Mouse (Mus musculus): ENCODE measurements around the gene Mettl1.

Gene Mettl1

DNA sequence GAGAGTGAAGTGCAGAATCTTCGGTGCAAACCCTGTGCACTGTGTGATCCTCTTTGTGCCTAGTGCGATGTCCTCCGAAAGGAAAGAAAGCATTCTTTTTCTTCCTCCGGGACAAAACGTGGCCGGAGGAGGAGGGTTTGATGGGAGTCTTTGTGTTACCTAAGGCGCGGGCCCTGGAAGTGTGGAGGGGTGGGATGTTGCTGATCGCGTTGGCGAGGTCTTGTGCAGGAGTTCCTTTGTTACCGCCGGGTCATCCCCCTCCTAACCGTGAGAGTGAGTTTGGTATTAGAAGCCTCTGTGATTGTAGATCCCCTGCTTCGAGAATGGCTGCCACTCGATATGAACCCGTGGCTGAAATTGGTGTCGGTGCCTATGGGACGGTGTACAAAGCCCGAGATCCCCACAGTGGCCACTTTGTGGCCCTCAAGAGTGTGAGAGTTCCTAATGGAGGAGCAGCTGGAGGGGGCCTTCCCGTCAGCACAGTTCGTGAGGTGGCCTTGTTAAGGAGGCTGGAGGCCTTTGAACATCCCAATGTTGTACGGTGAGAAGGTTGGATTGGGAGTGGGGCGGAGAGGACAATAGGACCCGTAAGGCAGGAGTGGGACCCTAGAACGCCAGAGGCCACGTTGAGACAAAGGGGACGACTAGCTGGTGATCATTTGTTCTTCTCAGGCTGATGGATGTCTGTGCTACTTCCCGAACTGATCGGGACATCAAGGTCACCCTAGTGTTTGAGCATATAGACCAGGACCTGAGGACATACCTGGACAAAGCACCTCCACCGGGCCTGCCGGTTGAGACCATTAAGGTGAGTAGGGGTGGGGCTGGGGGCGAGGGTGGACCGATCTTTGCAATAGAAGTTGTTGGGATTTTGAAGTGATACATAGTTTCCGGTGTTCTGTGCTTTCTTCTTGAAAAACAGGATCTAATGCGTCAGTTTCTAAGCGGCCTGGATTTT is 23.0 kb downstream of the Mettl1 start:
- in situ Hi-C loops (cut with MboI, MseI), result no loop called here

DNA sequence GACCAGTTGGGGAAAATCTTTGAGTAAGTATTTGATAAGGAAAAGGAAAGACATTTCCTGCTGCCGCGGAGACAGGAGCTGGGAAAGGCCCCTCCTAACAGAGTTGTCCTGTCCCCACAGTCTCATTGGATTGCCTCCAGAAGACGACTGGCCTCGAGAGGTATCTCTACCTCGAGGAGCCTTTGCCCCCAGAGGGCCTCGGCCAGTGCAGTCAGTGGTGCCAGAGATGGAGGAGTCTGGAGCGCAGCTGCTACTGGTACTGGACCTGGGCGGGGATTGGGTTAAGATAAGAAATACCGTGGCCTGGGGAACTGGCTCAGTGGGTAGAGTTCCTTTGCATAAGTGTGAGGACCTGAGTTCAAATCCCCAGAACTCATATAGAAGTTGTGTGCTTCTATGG is 24.8 kb downstream of the Mettl1 start:
- in situ Hi-C loops (cut with MboI, MseI), result no loop called here

DNA sequence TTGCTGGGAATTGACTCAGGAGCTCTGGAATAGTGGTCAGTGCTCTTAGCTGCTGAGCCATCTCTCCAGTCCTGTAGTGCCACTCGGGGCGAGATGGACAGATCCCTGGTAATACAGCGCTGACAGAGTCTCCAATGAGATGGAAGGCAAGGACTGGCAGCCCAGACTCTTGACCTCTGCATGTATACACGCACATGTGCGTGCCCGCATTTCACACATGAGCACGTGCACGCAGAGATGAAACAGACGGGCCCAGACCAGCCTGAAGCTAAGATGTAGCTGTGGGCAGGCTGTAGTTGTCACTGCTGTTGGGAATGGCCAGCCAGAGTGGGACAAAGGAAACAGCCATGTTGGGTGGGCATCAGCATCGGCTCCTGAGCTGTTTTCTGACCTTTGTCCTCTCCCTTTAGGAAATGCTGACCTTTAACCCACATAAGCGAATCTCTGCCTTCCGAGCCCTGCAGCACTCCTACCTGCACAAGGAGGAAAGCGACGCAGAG is 25.4 kb downstream of the Mettl1 start:
- in situ Hi-C loops (cut with MboI, MseI), result no loop called here

DNA sequence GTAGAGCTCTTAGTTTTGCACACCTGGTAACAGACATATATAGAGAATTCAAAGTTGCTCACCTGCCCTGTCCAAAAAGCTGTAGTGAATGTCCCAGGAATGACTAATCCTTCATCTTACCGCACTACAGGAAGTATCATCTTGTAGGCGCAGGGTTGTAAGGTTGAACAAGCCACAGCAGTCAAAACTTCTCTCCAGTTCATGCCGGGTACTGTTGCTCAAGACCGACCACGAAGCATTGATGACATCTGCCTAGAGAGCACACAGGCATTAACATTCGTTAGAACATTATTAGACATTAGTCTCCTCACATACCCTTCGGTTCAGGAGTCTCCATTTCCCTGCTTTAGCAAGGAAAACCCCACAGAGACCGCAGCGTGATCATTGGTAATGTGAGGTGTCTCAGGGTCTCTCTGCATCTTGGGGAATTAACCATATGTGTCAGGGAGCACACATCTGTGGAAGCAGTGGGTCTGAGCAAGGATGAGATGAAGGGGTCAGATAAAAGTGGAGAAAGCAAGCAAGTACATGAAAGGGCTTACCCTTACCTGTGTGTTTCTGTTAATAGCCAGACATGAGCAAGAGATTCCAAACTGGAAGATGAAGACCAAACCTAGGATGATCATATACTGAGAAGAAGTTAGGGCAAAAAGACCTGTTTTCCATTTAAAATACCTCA is 27.3 kb downstream of the Mettl1 start:
- in situ Hi-C loops (cut with MboI, MseI), result no loop called here

DNA sequence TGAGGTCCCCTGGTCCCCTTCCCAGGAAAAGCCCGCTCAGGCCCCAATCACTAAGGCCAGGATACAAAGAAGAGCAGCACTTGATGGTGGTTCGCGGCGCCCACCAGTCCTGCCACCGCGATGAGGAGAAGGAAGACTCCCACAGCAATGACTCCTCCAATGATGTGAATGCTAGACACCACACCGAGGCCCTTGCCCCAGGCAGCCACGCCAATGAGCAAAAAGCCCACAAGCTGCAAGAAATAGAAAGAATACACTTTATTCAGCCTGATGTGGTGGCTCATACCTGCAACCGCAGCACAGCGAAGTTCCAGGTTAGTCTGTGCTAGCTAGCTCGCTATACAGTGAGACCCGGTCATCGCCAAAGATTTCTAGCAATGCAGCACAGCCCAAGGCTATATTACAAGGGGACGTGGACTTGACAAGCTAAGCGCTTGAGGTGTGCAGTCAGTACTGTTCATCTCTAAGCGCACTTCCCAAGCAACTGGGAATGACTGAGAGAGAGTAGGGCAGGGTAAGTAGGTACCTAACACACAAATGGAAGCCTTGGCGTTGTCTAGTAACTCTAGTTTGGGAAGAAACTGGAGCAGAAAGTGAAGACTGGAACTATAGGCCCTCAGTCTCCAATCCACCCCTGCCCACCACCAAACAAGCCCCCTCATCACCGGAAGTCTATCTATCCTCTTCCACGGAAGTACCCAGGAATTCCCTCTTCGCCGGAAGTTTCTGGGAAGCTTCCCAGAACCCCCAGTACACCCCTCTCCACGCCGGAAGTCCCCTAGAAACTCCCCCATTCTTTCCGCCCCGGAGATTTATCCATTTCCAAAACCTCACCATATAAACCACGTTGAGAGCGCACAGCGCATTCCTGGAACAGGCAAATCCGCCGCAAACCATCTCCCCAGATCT is 28.3 kb downstream of the Mettl1 start:
- in situ Hi-C loops (cut with MboI, MseI), result loop anchor here (10.0 kb wide), 1 partner anchor 1305 kb away; the partner anchor contains the start of gene Ankrd52

DNA sequence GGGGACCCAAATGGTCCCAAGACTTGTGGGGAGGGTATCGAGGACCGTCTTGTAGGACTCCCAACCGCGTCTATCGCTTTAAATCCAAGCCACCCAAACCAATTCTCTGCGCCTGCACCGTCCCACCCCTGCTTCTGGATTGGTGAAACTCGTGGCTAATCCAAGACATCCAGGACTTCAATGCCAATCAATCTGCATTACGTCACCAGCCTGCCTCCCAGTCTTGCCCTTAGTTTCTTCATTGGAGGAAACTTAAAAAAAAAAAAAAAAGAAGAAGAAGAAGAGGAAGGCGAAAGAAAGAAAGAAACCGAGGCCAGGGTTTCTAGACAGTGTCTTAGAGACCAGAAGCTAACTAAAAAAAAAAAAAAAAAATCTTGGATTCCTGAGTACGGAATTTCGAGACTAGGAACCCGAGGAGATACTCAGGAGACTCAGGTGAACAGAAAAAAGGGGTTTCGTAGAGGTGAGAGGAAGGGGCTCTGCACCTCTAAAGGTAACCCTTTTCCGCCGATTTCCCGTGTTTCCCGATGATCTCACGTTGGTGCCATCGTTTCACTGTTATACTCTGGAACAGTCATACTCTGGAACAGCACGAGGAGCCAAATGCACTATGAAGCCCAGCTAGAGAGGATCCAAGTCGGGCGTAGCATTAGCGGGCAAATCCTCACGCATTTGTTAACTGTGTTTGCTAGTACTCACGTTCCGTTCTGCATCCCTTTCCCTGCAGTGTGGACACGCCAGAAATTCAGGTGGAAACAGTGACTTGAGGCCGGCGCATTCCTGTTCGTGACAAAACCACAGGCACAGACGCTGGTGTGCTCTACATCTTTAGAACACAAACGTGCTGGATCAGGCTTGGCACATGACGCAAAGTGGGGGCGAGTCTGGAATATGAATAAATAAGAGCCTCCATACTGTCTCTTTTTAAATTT is 29.2 kb downstream of the Mettl1 start, which contains the start of gene Tspan31:
TSS of gene Tspan31 (minus strand) at position 75 of the 932 bp plus-strand sequence.
- in situ Hi-C loops (cut with MboI, MseI), result loop anchor here (10.0 kb wide), 1 partner anchor 1304 kb away; the partner anchor contains the start of gene Ankrd52

DNA sequence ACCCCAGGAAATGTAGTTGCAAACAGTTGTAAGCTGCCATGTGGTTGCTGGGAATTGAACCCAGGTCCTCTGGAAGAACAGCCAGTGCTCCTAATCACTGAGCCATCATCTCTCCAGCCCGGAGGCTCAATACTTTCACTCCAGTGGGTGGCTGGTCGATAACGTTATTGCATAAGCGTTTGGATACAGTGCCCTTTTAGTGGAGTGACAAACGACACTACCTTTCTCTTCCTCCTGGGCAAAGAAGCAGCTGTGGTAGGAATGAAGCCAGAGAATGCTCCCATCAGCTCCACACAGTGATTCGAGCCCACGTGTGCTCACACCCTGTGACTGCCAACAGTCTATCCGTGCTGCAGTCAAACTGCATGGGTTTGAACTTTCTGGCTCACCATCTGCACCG is 30.0 kb downstream of the Mettl1 start:
- in situ Hi-C loops (cut with MboI, MseI), result loop anchor here (10.0 kb wide), 1 partner anchor 1304 kb away; the partner anchor contains the start of gene Ankrd52

DNA sequence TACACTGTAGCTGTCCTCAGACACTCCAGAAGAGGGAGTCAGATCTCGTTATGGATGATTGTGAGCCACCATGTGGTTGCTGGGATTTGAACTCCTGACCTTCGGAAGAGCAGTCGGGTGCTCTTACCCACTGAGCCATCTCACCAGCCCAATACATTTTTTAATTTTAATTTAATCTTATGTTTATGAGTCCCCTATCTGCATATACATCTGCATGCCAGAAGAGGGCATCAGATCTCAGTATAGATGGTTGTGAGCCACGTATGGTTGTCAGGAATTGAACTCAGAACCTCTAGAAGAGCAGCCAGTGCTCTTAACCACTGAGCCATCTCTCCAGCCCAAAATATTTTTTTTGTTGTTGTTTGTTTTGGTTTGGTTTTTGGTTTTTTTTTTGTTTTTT is 31.1 kb downstream of the Mettl1 start:
- in situ Hi-C loops (cut with MboI, MseI), result loop anchor here (10.0 kb wide), 1 partner anchor 1303 kb away; the partner anchor contains the start of gene Ankrd52

DNA sequence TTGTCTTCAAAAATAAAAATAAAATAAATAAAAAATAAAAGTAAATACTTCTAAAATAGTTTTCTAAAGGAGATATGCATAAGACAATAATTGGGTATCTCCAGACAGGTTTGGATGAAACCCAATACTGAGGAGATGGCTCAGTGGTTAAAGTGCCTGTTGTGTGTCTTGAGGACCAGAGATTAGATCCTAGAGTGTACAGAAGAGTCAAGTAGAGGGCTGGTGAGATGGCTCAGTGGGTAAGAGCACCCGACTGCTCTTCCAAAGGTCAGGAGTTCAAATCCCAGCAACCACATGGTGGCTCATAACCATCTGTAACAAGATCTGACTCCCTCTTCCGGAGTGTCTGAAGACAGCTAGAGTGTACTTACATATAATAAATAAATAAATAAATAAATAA is 31.8 kb downstream of the Mettl1 start:
- in situ Hi-C loops (cut with MboI, MseI), result loop anchor here (10.0 kb wide), 1 partner anchor 1302 kb away; the partner anchor contains the start of gene Ankrd52

DNA sequence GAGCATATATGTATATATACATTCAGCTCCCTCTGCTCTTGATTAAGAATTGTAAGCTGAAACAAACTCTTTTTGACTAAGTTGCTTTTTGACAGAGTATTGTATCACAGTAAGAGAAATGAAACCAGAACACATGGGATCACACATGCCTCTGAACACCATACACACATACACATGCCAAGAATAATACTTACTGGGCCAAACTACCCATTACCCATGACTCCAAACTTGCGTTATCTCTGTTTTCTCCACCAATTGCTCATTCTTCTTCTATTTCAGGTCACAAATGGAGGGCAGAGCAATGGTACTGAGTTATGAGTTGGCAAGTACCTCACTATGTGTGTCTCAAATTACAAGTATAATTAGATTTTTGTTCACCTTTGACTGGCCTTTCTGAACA is 32.8 kb downstream of the Mettl1 start:
- in situ Hi-C loops (cut with MboI, MseI), result loop anchor here (10.0 kb wide), 1 partner anchor 1301 kb away; the partner anchor contains the start of gene Ankrd52

DNA sequence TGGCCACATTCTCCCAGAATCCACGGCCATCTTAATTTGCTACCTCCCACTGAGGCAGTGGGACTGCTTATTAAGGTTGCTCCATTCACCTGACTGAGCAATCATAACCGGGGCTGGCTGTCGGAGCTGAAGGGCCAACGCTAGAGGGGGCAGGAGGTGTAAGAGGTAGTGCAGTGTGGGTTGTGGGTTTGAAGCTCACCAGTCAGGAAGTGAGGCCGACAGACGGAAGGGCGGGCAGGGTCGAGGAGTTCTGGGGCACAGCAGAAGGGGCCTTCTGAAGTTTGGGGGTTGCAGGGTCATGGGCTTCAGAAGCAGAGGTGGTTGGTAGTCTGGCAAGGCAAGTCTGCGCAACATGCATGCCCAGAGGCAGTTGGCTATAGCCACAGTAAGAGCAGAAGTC is 33.9 kb downstream of the Mettl1 start, which contains the start of gene Agap2:
TSS of gene Agap2 (plus strand) at position 205 of the 400 bp plus-strand sequence.
- in situ Hi-C loops (cut with MboI, MseI), result loop anchor here (5.0 to 10.0 kb wide), 2 partner anchors 37 to 1300 kb away; partner anchors contain the start of gene Ankrd52

DNA sequence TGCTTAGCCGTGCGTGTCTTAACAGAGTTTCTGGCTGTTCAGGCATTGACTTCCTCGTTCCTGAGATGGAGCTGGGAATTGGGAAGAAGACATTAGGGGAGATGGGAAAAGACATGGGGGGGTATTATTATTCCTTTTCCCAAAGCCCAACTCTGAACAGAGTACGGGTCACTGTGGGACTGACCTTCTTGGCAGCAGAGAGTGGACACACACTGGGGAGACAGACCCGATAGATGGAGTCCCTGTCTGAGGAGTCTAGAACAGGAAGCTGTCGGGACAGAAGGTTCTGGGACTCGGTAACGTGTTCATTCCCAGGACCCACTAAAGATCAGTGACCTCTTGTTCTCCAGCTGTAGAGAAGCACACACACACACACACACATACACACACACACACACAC is 34.4 kb downstream of the Mettl1 start:
- in situ Hi-C loops (cut with MboI, MseI), result loop anchor here (5.0 to 10.0 kb wide), 2 partner anchors 37 to 1299 kb away; partner anchors contain the start of gene Ankrd52

DNA sequence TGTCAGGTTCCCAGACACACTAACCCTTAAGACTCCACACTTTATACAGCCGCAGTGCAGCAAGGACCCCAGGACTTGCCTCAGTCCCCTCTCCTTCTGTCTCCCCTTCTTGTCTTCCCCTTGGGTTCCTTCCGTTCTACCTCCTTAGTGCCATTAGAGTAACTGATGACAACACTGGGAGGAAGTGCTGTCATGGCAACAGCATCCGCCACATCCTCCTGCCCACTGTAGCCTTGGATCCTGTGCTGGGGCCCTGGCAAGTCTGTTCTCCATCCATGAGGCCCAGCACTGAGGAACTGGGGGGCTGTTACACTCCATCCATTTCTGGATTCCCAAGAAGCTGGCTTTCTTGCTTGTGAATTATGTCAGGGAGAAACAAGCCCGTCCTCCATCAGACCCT is 34.9 kb downstream of the Mettl1 start:
- in situ Hi-C loops (cut with MboI, MseI), result loop anchor here (5.0 to 10.0 kb wide), 2 partner anchors 36 to 1299 kb away; partner anchors contain the start of gene Ankrd52

DNA sequence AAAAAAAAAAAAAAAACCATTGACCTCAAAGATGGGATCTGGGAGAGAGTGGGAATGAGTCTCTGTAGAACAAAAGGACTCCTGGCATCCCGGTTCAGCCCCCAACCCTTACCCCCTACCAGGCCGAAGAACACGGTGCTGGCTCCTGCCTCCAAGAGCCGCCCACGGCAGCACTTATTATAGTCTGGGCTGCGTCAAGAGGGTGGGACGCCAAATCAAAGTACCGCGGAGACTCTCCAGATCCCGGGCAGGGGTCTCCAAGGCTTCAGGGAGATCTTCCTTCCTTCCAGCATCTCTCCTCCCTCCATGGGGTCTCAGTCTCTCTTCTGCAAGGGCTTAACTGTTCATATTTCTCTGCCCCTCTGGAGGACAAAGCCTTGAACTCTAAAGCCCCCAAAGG is 36.3 kb downstream of the Mettl1 start:
- in situ Hi-C loops (cut with MboI, MseI), result loop anchor here (5.0 to 10.0 kb wide), 2 partner anchors 35 to 1297 kb away; partner anchors contain the start of gene Ankrd52

DNA sequence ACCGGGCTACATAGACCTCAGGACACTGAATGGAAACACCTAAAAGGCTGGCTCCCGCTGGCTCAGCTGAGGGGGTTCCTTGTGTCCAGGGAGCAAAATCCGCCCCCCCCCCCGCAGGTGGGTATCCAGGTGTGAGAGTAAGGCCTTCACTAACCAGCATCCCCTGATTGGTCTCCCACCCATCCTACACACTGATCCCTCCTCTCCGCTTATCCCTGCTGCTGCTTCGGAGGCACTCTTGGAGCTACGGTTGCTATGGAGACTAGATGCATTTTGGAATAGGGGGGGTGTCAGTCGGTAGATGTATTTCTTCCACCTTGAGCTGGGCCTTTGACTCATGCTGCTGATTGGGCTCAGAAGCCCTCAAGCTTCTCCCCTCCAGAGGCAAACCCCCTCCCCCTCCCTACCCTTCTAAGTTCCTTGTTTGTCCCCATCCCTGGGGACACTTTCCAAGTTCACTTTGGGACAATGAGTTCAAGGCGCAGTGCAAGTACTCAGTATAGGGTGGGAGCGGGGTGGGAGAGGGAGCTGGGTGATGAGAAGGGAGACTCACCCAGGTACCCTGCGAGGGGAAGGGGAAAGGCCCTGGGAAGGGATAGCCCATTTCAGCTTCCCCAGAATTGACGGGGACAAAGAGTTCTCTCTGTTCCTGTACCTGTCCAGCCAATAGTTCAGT is 36.9 kb downstream of the Mettl1 start:
- in situ Hi-C loops (cut with MboI, MseI), result loop anchor here (5.0 to 10.0 kb wide), 2 partner anchors 34 to 1297 kb away; partner anchors contain the start of gene Ankrd52

DNA sequence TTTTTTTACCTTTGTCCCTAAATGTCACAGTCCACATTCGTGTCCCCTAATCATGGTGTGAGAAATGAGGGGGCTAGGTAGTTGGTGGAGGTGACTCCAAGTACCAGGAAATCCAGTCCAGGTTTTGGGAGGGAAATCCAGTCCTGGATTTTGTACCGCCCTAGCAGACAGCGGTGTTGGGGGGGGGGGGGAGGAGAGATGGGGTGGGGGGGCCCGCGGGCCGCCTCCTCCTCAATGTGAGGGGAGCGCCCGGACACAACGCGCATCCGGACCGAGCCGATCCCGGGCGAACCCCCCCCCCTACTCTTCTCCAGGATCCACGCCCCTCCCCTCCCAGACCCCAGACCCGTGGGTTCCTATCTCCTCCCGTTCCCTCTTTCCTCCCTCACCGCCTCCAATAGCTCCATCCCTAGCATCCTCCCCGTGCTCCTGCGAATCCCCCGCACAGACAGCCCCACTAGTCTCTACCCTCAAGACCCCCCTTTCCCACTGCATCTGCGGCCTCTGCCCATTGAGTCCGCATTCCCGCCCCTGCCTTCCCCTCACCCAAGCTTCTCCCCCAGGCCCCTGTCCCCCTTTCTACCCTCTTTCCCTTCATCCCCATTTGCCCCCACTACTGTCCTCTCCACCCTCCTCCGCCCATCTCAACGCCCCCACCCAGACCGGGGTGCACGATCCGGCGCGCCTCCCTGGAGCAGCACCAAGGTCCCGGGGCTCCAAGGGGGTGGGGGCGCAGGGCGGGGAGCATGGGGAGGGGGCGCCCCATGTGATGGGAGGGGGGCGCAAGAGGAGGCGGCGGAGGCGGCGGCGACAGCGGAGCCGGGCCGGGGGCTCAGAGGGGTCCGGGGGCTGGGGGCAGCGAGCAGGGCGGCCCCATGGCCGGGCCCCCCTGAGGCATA is 37.7 kb downstream of the Mettl1 start:
- in situ Hi-C loops (cut with MboI, MseI), result loop anchor here (5.0 to 10.0 kb wide), 2 partner anchors 33 to 1296 kb away; partner anchors contain the start of gene Ankrd52

DNA sequence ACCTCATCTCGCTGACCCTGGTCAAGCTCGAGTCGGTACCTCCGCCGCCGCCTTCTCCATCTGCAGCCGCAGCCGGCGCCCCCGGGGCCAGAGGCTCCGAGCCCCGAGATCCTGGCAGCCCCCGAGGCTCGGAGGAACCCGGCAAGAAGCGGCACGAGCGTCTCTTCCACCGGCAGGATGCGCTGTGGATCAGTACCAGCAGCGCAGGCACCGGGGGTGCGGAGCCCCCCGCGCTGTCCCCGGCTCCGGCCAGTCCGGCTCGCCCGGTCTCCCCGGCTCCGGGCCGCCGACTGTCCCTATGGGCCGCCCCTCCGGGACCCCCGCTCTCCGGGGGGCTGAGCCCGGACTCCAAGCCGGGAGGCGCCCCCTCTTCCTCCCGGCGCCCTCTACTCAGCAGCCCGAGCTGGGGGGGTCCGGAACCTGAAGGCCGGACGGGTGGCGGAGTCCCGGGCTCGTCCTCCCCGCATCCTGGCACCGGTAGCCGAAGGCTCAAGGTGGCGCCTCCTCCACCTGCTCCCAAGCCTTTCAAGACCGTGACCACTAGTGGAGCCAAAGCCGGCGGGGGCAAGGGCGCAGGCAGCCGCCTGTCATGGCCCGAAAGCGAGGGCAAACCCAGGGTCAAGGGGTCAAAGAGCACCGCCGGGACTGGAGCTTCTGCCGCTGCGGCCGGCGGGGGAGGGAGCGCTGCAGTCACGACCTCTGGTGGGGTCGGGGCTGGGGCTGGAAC is 38.6 kb downstream of the Mettl1 start:
- in situ Hi-C loops (cut with MboI, MseI), result loop anchor here (5.0 to 10.0 kb wide), 2 partner anchors 32 to 1295 kb away; partner anchors contain the start of gene Ankrd52
